Mouse (Mus musculus) midbrain, embryonic 13.5 days (tissue): ENCODE data around the gene Efl1. TPM values are rescaled to one million over a fixed set of nuclear protein-coding genes. Genes with fewer than 3 reads are reported as not detected.

Source experiments
- ATAC-seq: fragments of 200-750 bp; cut with Nextera tagmentation; 2 replicates; pipeline ENCODE4 v1.8.0; 2017; ENCODE audit warnings: mild to moderate bottlenecking, moderate TSS enrichment, moderate library complexity
- H3K27ac ChIP-seq: fragments of 300-500 bp; sonication (generic); 2 replicates; pipeline ENCODE4 v1.5.1; 2015; ENCODE audit warnings: inconsistent platforms, mild to moderate bottlenecking, moderate library complexity
- H3K27me3 ChIP-seq: fragments of 300-500 bp; sonication (generic); 2 replicates; pipeline ENCODE4 v1.6.1; 2015; ENCODE audit warnings: mild to moderate bottlenecking, inconsistent platforms
- H3K36me3 ChIP-seq: fragments of 300-500 bp; sonication (generic); 2 replicates; pipeline ENCODE4 v1.6.1; 2015; ENCODE audit warnings: mild to moderate bottlenecking, inconsistent platforms
- H3K4me1 ChIP-seq: fragments of 300-500 bp; sonication (generic); replicated peaks from 2 replicates; pipeline ENCODE4 v1.6.1; 2015; ENCODE audit warnings: inconsistent platforms
- H3K4me2 ChIP-seq: fragments of 300-500 bp; sonication (generic); replicated peaks from 2 replicates; pipeline ENCODE4 v1.6.1; 2015; ENCODE audit warnings: moderate library complexity, mild to moderate bottlenecking, inconsistent platforms
- H3K4me3 ChIP-seq: fragments of 300-500 bp; sonication (generic); replicated peaks from 2 replicates; pipeline ENCODE4 v1.5.1; 2015; ENCODE audit warnings: mild to moderate bottlenecking, inconsistent platforms
- H3K9ac ChIP-seq: fragments of 300-500 bp; sonication (generic); replicated peaks from 2 replicates; pipeline ENCODE4 v1.6.1; 2015; ENCODE audit warnings: mild to moderate bottlenecking, inconsistent platforms
- H3K9me3 ChIP-seq: fragments of 300-500 bp; sonication (generic); 2 replicates; pipeline ENCODE4 v1.6.1; 2016; ENCODE audit warnings: mild to moderate bottlenecking, inconsistent platforms
- WGBS: fragments of 180-500 bp; shearing (Covaris S2); methylation state at CpG from one replicate; pipeline ENCODE4 v1.1.7; 2015; 5-methylcytosine and 5-hydroxymethylcytosine counted together
- polyA plus RNA-seq: library from polyadenylated mRNA; unstranded; fragments of >200 nt; fragmentation: Nextera tagmentation; extraction: Ambion mirVana; gene quantifications from 2 replicates; pipeline ENCODE4 v1.2.1, GENCODE M21; 2015

Efl1 gene
- polyA plus RNA-seq, 1 experiment from 2014 or later, result 20.1 TPM

DNA sequence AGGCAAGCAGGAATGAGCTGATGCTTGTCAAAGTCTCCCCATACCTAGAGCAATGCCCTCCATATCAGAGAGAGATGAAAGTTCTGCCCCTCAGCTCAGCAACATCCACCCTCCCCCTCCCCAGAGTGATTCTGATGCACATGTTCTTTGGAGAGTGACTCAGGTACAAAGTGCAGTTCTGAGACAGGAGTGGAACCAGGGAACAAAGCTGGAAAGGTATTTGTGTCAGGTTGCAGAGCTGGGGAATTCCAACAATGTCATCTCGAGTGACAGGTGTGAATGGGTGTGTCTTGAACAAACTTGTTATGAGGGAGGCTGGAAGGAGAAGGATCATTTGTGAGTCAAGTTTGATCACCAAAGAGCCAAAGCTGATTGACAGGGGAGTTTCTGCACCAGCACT lies 146.1 kb downstream of the Efl1 start:
- no peaks in the 10 kb centered on the region for H3K27me3 ChIP-seq
- no peak for ATAC-seq
- H3K4me1 ChIP-seq, result peaks cover 4% of the 10 kb centered on the region; the same call in 1 of the 2 replicates
- H3K36me3 ChIP-seq, result no peaks in the 10 kb centered on the region
- H3K4me3 ChIP-seq, result no peak overlapping the region
- H3K27ac ChIP-seq, result no peak overlapping the region
- 79% methylated on average over 1 of the region's 1 CpGs for WGBS
- H3K4me2 ChIP-seq, result no peak overlapping the region
- no peaks in the 10 kb centered on the region for H3K9me3 ChIP-seq
- no peak overlapping the region for H3K9ac ChIP-seq

DNA sequence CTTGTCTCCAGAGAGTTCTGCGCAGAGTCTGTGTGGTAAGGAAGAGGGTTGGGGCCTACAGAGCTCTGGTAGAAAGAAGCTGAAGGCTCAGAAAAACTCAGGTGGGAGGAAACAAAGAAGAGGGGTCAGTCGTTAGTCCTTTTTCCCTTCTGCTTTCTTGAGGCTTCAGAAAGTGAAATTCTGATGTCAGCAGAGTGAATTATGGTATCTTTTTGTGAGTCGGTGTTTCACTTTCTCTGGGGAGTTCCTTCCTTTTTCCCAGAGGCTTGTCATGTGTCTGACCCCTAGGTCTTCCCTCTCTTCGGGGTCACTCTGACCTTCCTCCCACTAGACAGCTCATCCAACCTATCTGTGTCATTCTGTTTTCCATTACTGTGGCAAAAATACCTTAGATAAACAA lies 153.8 kb downstream of the Efl1 start:
- no peaks in the 10 kb centered on the region for H3K36me3 ChIP-seq
- H3K4me2 ChIP-seq, result no peak overlapping the region
- ATAC-seq, result no peak
- H3K4me1 ChIP-seq, result no peaks in the 10 kb centered on the region
- H3K27me3 ChIP-seq, result no peaks in the 10 kb centered on the region
- no peaks in the 10 kb centered on the region for H3K9me3 ChIP-seq
- no peak overlapping the region for H3K9ac ChIP-seq
- H3K4me3 ChIP-seq, result no peak overlapping the region
- WGBS, result 78% methylated on average over 4 of the region's 4 CpGs
- no peak overlapping the region for H3K27ac ChIP-seq

DNA sequence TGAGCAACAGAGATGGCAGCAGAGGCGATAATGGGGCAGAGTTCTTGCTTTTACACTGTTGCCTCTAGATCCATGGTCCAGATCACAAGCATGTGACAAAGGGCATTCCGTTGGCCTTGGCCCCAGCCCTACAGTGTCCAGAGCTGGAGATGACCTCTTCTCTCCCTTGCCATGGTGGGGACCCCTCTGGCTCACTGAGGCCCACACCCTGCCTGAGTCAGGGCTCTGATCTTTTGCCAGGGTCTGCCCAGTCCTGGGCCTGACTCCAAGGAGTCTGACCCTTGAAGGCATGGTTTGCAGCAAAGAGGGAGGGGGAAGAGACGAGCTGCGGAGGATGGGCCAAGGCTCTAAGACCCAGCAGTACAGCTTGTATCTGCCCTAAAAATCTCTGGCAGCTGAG lies 159.8 kb downstream of the Efl1 start:
- Histone ChIP-seq H3K27me3 (no peaks in the 10 kb centered on the region), H3K9me3 (no peaks in the 10 kb centered on the region), H3K4me2 (no peak overlapping the region), H3K4me1 (peaks cover 15% of the 10 kb centered on the region), H3K9ac (no peak overlapping the region), H3K27ac (no peak overlapping the region), H3K36me3 (no peaks in the 10 kb centered on the region), H3K4me3 (no peak overlapping the region)
- WGBS, result 87% methylated on average over 4 of the region's 4 CpGs
- ATAC-seq, result 0 out of 2 replicates have a peak, but pooled peaks have one; percentile 46

DNA sequence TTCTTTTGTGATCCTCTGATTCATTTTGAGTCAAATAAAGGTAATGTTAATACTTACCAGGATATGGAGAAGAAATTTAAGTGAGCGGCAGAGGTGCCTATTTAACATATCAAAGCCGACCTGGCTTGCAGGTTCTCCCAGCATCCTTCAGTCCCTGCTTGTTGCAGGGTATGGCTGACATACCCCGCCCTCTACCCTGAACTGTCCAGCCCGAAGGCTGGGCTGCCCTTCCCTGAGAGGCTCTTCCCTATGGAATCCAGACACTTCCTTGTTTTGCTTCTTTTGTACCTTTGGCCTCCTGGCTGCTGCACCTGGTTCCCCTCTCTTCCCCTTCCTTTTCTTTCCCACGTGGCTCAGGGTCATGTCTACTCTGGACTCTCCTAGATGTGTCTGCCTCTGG lies 160.7 kb downstream of the Efl1 start:
- no peaks in the 10 kb centered on the region for H3K27me3 ChIP-seq
- no peaks in the 10 kb centered on the region for H3K9me3 ChIP-seq
- no peaks in the 10 kb centered on the region for H3K36me3 ChIP-seq
- H3K4me3 ChIP-seq, result no peak overlapping the region
- 68% methylated on average over 5 of the region's 5 CpGs for WGBS
- H3K27ac ChIP-seq, result no peak overlapping the region
- no peak for ATAC-seq
- no peak overlapping the region for H3K9ac ChIP-seq
- H3K4me2 ChIP-seq, result no peak overlapping the region
- H3K4me1 ChIP-seq, result peaks cover 15% of the 10 kb centered on the region

DNA sequence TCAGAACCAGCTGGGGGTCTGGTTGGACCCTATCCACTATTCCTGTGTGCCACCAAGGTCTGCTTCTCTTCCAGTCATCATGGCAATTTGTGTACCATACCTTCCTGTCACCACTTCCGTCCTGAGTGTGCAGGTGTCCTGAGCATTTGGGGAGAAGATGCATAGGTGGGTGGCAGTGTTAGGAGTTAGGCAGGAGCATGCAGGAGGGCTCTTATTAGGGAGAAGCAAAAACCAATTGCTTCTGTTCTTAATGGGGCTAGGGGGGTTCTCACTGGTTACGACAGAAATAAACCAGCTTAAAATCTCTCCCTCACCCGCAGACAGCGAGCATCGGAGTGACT lies 162.4 kb downstream of the Efl1 start:
- H3K4me1 ChIP-seq, result peaks cover 15% of the 10 kb centered on the region
- no peaks in the 10 kb centered on the region for H3K27me3 ChIP-seq
- no peaks in the 10 kb centered on the region for H3K36me3 ChIP-seq
- no peak for ATAC-seq
- H3K9ac ChIP-seq, result no peak overlapping the region
- H3K27ac ChIP-seq, result no peak overlapping the region; the same call in 1 of the 2 replicates
- H3K4me3 ChIP-seq, result peak overlapping the region; percentile 20; the same call in 1 of the 2 replicates
- H3K9me3 ChIP-seq, result no peaks in the 10 kb centered on the region
- peak overlapping the region; percentile 48 for H3K4me2 ChIP-seq
- 22% methylated on average over 5 of the region's 5 CpGs for WGBS

DNA sequence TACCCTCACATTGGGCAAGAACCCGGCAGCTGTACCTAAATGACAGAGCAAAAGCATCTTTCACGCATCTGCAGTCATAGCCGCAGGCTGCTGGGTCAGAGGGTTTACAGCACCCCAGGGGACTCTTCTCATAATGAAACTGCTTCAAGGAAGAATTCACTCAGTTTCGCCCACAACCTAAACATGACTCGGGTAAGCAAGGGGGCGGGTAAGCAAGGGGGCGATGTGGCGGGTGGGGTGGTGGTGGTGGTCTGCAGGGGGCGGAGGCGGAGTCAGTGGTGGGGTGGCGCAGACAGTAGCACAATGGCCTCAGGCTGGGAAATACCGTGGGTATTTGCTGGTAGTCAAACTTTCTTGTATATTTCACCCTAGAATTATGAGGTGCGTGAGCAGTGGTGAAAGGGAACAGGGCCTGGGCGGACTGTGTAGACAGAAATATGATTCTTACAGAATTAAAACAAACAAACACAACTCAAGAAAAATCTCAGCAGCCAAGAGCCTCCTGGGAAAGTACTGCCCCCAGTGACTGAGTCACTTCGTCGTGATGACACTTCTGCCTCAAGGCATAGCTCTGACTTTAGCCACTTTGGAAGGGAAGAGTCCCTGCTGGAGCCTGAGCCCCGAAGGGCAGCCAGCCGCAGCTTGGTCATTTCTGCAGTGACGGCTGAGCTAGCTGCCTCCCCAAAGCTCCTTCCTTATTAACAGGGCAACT lies 162.9 kb downstream of the Efl1 start:
- 0 out of 2 replicates have a peak overlapping the region, but pooled peaks have one; percentile 16 for H3K9ac ChIP-seq
- H3K36me3 ChIP-seq, result no peaks in the 10 kb centered on the region
- peak overlapping the region; percentile 48 for H3K4me2 ChIP-seq
- no peaks in the 10 kb centered on the region for H3K9me3 ChIP-seq
- no peak overlapping the region; the same call in 1 of the 2 replicates for H3K27ac ChIP-seq
- no peaks in the 10 kb centered on the region for H3K27me3 ChIP-seq
- WGBS, result 16% methylated on average over 19 of the region's 19 CpGs
- H3K4me3 ChIP-seq, result peak overlapping the region; percentile 20; the same call in 1 of the 2 replicates
- H3K4me1 ChIP-seq, result peaks cover 15% of the 10 kb centered on the region
- peak; percentile 69 for ATAC-seq

DNA sequence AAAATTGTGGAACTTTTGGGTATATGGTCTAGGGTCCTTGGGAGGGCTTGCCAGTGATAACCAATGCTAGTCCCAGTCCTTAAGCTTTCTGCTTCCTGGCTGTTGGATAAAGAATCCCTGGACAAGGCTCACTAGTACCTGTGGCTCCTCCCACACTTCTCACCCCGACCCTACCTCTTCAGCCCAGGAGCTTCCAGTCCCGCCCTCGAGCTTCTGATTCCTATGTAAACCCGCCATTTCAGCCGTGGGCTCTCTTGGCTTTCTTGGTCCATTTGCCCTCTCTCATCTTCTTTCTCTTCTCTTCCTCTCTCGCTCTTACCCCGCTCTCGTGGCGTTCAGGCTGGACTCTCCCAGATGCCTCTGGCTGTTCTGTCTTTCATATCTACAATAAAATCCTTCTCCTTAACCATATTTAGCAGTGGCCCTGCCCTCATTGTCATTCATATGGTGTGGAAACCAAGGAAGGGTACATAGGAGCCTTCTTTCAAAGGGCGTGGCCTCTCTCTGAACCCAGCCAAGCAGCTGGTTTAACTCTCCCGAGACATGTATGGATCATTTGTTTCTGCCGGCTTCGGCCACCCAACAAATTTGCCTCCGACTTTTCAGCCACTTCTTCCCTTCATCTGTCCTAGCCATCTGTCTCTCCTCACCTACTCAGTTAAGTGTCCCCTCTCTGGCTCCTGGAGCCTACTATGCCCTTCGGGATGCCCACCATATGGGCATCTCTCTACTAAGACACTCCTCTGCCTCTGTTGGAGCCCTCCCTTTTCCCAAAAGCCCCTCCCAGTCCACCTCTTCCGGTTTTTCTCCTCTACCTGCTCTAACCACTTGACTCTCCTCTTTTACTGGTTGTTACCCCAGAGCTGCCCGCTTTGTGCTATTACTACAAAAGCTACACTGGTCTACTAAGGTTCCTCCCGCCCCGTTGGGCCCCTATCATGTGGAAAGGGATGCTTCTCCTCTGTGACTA lies 164.1 kb downstream of the Efl1 start:
- Histone ChIP-seq H3K4me1 (peaks cover 15% of the 10 kb centered on the region), H3K27me3 (no peaks in the 10 kb centered on the region), H3K4me2 (no peak overlapping the region), H3K4me3 (no peak overlapping the region), H3K9ac (no peak overlapping the region), H3K9me3 (0 out of 2 replicates have a peak, but pooled peaks cover 7% of the 10 kb centered on the region), H3K27ac (no peak overlapping the region), H3K36me3 (no peaks in the 10 kb centered on the region)
- no peak for ATAC-seq
- 89% methylated on average over 19 of the region's 19 CpGs for WGBS

DNA sequence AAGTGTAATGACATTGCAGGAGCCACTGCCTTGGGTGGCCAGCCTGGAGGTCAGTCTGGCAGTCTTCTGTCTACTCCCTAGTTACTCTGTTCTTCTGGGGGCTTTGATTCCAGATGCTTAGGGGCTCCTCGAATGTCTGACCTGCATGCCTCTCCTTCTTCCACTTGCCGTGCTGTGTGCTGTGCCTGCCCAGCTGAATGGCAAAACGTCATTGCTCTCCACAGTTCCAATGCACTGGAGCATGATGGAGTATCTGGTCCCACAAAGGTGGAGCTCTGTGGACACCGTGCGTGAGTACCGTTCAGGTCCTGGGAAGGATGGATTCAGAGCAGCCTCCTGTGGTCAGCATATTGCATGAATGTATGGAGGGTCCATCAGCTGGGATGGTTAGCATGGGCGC lies 171.1 kb downstream of the Efl1 start:
- no peak overlapping the region for H3K4me2 ChIP-seq
- no peaks in the 10 kb centered on the region for H3K4me1 ChIP-seq
- H3K36me3 ChIP-seq, result no peaks in the 10 kb centered on the region
- H3K27ac ChIP-seq, result no peak overlapping the region
- 0 out of 2 replicates have a peak, but pooled peaks cover 7% of the 10 kb centered on the region for H3K9me3 ChIP-seq
- no peak overlapping the region for H3K4me3 ChIP-seq
- no peak overlapping the region for H3K9ac ChIP-seq
- WGBS, result 86% methylated on average over 7 of the region's 7 CpGs
- no peaks in the 10 kb centered on the region for H3K27me3 ChIP-seq
- no peak for ATAC-seq

DNA sequence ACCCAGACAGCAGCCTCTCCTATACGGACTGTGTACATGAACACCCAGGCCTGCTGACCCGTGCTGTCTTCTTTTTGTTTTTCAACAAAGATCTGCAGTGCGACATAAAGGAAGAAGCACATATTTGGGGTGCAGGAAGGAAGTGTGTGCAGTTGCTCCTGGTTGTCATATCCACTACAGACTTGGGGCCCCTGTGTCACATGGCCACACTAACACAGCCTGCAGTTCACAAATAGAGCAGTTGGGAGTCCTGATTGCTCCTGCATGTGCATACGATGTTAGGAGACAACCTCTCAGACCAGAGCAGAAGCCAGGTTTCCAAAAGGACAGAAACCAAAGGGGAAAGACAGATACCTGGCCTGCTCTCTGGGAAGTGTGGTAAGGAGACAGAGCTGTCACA lies 172.2 kb downstream of the Efl1 start:
- H3K36me3 ChIP-seq, result no peaks in the 10 kb centered on the region
- no peaks in the 10 kb centered on the region for H3K27me3 ChIP-seq
- no peak for ATAC-seq
- WGBS, result 82% methylated on average over 4 of the region's 4 CpGs
- no peak overlapping the region for H3K27ac ChIP-seq
- H3K4me1 ChIP-seq, result no peaks in the 10 kb centered on the region
- no peak overlapping the region for H3K4me3 ChIP-seq
- H3K9ac ChIP-seq, result no peak overlapping the region
- no peak overlapping the region for H3K4me2 ChIP-seq
- 0 out of 2 replicates have a peak, but pooled peaks cover 7% of the 10 kb centered on the region for H3K9me3 ChIP-seq

DNA sequence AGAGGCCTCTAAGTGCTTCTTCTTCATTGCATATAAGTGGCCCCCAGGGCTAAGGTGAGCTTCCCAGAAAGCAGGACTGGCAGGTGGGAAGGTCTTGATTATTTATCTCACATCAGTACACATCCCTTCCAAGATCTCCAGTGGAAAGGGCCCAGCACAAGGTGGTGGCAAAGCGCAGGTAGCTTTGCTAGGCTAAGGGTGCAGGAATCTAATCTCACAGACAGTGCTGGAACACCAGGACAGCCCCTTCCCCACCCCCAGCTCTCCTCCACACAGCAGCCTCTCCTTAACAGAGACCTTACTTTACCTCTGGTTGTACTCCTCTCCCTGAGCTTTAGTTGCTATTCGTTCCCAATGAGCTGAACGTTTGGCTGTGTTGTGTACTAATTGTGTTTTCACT lies 173.1 kb downstream of the Efl1 start:
- 81% methylated on average over 3 of the region's 3 CpGs for WGBS
- Histone ChIP-seq H3K27me3 (no peaks in the 10 kb centered on the region), H3K9me3 (0 out of 2 replicates have a peak, but pooled peaks cover 7% of the 10 kb centered on the region), H3K4me1 (no peaks in the 10 kb centered on the region), H3K4me3 (no peak overlapping the region), H3K9ac (no peak overlapping the region), H3K4me2 (no peak overlapping the region), H3K36me3 (no peaks in the 10 kb centered on the region), H3K27ac (no peak overlapping the region)
- ATAC-seq, result no peak

DNA sequence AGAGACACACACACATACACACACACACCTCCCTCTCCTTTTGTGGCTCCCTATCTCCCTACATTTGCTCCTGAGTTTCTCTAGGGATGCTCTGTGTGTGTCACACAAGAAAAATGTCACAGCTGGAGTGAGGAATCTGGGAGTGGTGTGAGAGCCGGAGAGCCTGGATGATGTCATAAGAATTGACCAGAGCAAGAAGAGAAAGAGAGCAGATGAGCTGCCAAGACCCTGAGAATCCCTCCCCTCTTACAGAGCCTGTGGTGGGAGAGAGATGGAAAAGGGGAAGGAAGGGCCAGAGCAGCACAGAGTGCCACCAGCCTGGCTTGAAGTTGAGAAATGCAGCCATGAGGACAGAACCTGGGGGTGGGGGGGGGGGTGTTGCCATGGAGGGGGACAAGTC lies 174.1 kb downstream of the Efl1 start:
- Histone ChIP-seq H3K4me2 (no peak overlapping the region), H3K4me1 (no peaks in the 10 kb centered on the region), H3K9me3 (no peaks in the 10 kb centered on the region), H3K27me3 (no peaks in the 10 kb centered on the region), H3K27ac (no peak overlapping the region), H3K36me3 (no peaks in the 10 kb centered on the region), H3K4me3 (no peak overlapping the region), H3K9ac (no peak overlapping the region)
- 39% methylated on average over 1 of the region's 1 CpGs for WGBS
- no peak for ATAC-seq
